Comparison of ENCODE assay signal across 8 mouse cellular contexts in the genomic region with DNA sequence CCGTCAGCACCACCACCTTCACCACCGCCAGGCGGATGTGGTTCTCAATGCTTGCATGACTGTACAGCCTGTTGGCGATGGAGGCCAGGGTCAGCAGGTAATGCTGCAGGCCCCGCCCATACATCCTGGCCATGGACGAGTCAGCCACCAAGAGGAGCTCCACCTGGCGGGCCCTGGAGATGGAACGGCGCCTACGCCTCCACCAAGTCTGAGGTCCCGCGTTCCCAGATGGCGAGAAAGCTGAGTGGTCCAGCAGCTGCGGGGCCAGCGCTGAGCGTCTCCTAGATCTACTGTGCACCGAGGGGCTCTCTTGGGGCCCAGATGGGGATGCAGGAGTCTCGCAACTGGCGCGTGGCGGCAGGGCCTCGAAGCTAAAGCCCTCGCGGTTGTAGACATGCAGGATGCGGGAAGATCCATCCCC. TPM values are rescaled to one million over a fixed set of nuclear protein-coding genes. Genes with fewer than 3 reads are reported as not detected.
DNase-seq lines count a peak whose midpoint lies in the region; TF ChIP-seq lines count a peak whose summit lies in the region.

No protein-coding gene starts in this region.

- WGBS in small intestine, adult 2 months = 27% methylated on average over 25 of the region's 25 CpGs

- H3K27me3 ChIP-seq in small intestine, adult 2 months (ENCODE audit: control insufficient read depth, insufficient read depth, low read length) = peaks cover 15% of the 10 kb centered on the region

- TF ChIP-seq CTCF in embryonic fibroblast, embryonic 13.5 days (IDR thresholded peaks at IDR 0.05; ENCODE audit: borderline replicate concordance, insufficient read depth, low read length) = peak; percentile 14; the same call in 1 of the 2 replicates
- no peak for TF ChIP-seq CTCF in small intestine, adult 2 months (IDR thresholded peaks at IDR 0.05; ENCODE audit: extremely low read depth, insufficient read length, insufficient replicate concordance, low read depth, low read length)

- TF ChIP-seq POLR2A in embryonic fibroblast, embryonic 13.5 days (IDR thresholded peaks at IDR 0.05; ENCODE audit: low read depth, low read length) = no peak
- no peak for TF ChIP-seq POLR2A in small intestine, adult 2 months (IDR thresholded peaks at IDR 0.05; ENCODE audit: low read depth, low read length)

- peak; percentile 8 to 13 for DNase-seq in left cerebral cortex, adult 18-20 months (ENCODE audit: low spot score in 2 of 2)
- no peak for DNase-seq in left cerebral cortex, adult 11 months (ENCODE audit: low spot score)
- peak; percentile 40 for DNase-seq in heart, postnatal 25 days (ENCODE audit: low spot score)
- peak; percentile 6 to 10 for DNase-seq in left cerebral cortex, adult 8-10 months (ENCODE audit: low spot score in 2 of 2)
- peak; percentile 44 for DNase-seq in lung, postnatal 4 days
- no peak for DNase-seq in adipocyte (ENCODE audit: low spot score)

- no peaks in the 10 kb centered on the region for H3K36me3 ChIP-seq in small intestine, adult 2 months (ENCODE audit: control insufficient read depth, insufficient read depth, low read length)

- peak overlapping the region; percentile 34; the same call in 1 of the 2 replicates for H3K27ac ChIP-seq in embryonic fibroblast, embryonic 13.5 days (ENCODE audit: insufficient read depth, low read length)
- no peak overlapping the region for H3K27ac ChIP-seq in small intestine, adult 2 months (ENCODE audit: insufficient read depth, low read depth, low read length)

- intact Hi-C loops in heart, postnatal 25 days (cut with DNase I) = no loop called here

- peak overlapping the region; percentile 61 for H3K4me3 ChIP-seq in embryonic fibroblast, embryonic 13.5 days (ENCODE audit: insufficient read depth, low read length)
- H3K4me3 ChIP-seq in small intestine, adult 2 months (ENCODE audit: low read depth, low read length) = peak overlapping the region; percentile 45

- peaks cover 3% of the 10 kb centered on the region; the same call in 1 of the 2 replicates for H3K4me1 ChIP-seq in embryonic fibroblast, embryonic 13.5 days (ENCODE audit: control insufficient read depth, insufficient read depth, low read length)
- no peaks in the 10 kb centered on the region for H3K4me1 ChIP-seq in small intestine, adult 2 months (ENCODE audit: control insufficient read depth, insufficient read depth, insufficient read length, low read length)

RNA-seq across cellular contexts. Expression of a gene that starts 2.3 kb away (rescaled TPM):
- total RNA-seq in left cerebral cortex, adult 18-20 months (2021) = under 1 TPM; 0.75 to 0.79 TPM
- 18.3 and 27.7 TPM in 2 replicates for polyA plus RNA-seq in embryonic fibroblast, embryonic 13.5 days (2011; ENCODE audit: insufficient read length, low read depth, missing spikeins)
- total RNA-seq in heart, postnatal 25 days (2021) = 10 to 100 TPM in 1 of 2 experiments, 1 to 10 TPM in 1; 9.7 to 11.2 TPM
- total RNA-seq in left cerebral cortex, adult 8-10 months (2022) = 1 to 10 TPM in 1 of 4 experiments, under 1 TPM in 3; 0.74 to 1.1 (median 0.83) TPM
- polyA plus RNA-seq in small intestine, adult 2 months (2012; rRNA removed) = 0.20 and 0.34 TPM in 2 replicates

Comparison
In these comparisons a context has a peak if more than half of its experiments do, and no peak if none do; other contexts are left out.
1. DNase-seq: peak in left cerebral cortex, adult 18-20 months (2 of 2), heart, postnatal 25 days (single experiment), left cerebral cortex, adult 8-10 months (2 of 2) and lung, postnatal 4 days (2 of 2); none in left cerebral cortex, adult 11 months (single experiment) and adipocyte (single experiment).
2. RNA of a gene that starts 2.3 kb away (total RNA-seq): 9.7 to 11.2 TPM in heart, postnatal 25 days; 0.74 to 1.1 TPM in left cerebral cortex, adult 8-10 months and 0.75 to 0.79 TPM in left cerebral cortex, adult 18-20 months; every median in the first group is over 4 times any median in the second.